Mouse (Mus musculus) cerebellum, postnatal 14 days (tissue): ENCODE measurements at regions not wholly inside any gene's neighbourhood (a gene's known extent, or its start where the extent isn't known, plus 50 kb on each side); places are given as distances from the start of the nearest gene placed in this dataset.

Experiments
- DNase-seq, 2 experiments: peaks; one replicate each; pipeline ENCODE4 v3.0.0; 2021; ENCODE audit warnings: mixed read lengths in 2 of 2

GRCm38 (mm10) chr1:111699030-111699732 is 165.5 kb downstream of the Dsel start:
- DNase-seq: no peak

- DNase-seq: no peak
These were observed 203.8 kb downstream of the Dsel start for GRCm38 (mm10) chr1:111660950-111661349.

- peak; percentile 68 to 69 for DNase-seq
These were observed 204.5 kb downstream of the Dsel start for GRCm38 (mm10) chr1:111660099-111660670.

DNA sequence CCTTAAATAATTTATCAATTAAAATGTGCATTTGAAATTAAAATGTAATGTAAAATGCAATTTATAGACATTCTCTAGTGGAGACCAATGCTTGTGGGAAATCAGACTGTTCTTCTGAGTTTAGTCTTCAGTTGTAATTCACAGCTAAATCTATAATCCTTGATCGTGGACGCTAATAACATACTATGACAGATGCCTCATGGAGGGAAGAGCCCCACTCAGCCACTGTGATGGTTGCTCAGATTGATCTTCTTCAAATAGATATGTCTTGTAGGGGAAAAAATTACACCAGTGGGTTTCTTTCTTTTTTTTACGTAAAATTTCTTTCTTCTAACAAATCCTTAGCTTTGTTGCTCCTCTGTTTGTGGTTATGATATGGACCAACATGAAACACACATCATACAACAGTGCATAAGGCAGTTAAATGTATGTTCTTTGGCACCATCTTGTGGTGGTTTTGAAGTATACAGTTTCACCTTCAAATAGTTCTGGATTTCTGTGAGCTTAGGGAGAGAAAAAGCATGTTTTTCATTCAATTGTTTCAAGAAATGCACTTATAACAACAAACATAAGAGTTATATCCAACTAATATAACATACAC is 230.8 kb downstream of the Dsel start:
- peak; percentile 6 to 44 for DNase-seq
